Mouse (Mus musculus): ENCODE results near the gene Eea1.
"Not testable (repeated sequence)": the region's sequence is repeated elsewhere in the genome, so short reads cannot be mapped to it uniquely, and the experiment has no call there.

Eea1 gene

DNA sequence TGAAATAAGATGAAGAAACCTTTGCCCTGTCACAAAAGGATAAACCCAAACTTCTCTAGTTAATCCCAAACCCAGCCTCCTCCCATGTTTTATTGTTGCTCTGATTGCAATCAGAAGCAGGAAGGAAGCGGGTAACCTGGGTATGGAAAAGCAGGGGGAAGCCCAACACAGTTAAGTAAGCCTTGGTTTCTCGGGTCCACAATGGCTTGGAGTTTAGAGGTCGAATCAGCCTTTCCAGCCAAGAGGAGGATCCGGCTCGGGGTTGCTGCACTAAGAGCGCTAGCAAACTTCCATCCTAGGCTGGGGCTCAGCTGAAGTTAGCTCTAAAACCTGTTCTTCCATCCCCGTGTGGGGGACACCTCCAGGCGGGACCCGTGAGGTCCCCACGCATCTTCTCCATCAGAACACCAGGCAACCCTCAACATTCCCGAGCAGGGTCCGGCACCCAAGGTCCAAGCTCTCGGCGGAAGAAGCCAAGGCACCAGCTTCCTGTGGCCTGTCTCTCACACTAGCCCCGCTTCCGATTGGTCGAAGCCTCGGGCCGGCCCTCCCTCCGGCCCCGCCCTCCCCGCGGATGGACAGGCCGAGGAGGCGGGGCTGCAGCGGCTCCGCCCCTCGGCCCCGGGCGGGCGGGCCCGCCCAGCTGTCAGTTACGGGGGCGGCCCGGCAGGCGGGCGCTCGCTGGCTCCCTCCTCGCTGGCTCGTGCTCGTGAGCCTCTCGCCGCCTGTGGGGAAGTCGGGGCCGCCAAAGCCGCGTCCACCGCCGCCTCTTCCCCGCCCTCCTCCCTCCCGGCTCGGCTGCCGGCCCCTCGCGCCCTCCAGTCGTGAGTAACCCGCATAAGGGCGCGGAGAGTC, at the start of gene Eea1:
TSS of gene Eea1 (plus strand) at position 605 of the 855 bp plus-strand sequence.
- DNase-seq, result peak; percentile 95

DNA sequence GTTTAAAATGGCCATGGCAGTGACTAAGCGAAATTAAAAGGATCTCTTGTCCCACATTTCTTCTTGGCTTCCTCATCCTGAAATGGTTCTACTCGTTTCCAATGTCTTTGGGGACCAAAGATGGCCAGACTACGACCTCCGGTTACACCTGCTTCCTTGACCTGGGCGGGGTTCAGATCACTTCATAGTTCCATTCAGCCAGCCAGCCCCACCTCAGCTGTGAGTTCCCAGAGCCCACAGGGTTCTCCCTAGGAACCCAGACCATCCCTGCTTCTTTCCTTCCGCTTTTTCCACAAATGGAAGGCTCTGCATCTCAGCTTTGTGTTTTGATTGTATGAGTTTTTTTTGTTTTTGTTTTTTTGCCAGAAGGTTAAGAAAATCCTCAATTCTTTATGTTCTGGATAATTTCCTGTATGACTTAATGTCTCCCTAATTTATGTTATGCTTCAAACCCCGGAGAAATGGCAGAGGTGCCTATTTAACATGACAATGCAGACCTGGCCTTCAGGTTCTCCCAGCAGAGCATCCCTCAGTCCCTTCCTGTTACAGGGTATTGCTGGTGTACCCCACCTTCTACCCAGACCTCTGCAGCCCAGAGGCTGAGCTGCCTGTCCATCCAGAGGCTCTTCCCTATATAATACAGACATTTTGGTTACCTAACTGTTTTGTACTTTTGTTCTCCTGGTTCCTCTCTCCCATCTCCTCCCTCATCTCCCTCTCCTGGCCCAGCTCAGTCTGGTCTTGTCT, 49.1 kb upstream of the Eea1 start:
- DNase-seq, result no peak

DNA sequence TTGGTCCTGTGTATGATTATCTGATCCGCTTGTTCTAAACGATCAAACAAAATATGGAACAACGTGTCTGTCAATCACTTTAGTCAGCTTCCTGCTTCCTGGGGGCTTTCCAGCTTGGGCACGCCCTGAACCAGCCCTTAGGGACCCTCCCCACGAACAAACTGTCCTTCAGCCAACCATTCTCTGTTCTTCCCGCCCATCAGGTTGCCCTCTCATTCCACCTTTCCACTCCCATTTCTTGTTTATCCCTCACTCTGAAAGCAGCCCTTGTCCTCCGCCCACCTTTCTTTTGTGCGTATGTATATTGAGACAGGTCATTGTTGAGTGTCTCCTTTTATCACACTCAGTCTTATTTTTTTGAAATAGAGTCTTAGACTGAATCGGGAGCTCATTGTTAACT, 48.3 kb upstream of the Eea1 start:
- DNase-seq, result no peak

DNA sequence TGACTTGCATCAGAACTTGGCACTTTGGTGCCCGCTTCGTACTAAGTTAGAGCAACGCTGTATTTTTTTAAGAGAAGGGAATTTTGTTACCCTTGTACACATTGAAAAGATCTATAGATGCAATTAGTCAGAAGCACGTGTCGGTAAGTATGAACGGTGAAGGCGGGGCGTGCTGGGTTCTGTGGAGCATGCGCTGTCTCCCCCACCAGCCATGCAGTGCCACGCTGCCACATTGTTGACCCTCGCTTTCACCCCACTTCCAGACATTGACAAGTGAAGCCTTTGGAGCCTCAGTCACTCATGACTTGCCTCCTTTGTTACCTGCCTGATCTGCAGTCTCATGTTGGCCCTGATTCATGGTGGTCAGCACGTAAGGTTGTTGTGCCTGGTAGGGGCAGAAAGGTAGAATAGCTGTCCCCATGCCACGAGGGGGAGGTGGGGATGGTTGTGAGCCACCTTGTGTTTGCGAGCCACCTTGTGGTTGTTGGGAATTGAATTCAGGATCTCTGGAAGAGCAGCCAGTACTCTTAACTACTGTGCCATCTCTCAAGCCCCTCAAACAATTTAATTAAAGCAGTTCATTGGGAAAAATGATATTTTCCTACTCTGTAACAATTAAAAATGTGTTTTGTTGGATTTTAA, 47.0 kb upstream of the Eea1 start:
- no peak for DNase-seq

DNA sequence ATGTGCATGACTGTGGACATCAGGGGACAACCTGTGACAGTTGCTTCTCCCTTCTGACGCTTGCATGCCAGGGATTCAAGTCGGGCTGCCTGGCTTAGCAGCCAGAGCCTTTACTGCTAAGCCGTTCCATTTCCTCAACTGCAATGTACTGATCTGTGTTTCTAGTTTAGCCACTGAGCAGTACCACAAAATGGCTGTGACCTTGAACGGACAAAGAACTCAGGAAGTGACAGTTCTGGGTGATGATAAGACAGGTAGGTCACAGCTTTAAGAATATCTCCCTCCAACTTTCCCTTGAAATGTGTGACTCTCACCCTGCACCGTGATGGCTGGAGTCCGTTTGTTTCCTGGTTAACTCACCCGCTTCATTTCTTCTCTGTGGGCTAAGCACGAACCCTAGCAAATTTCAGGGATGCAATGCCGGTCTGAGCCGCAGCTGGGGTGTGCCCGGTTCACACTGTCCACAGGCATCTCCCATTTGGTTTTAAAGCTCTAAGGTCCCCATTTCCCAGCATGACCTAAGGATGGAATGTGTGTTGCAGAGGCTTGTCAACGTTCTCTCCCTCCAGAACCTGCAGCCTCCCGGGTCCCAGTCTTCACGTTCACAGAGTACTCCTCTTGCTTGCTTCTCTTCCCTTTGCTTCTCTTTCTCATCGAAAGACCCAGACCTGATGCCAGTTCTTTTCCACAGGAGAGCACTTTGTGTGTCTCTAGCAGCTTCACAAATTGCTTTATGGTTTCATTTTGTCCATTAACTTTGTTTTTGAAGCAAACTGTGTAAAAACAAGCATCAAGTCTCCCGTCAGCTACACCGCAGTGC, 46.2 kb upstream of the Eea1 start:
- no peak for DNase-seq

GRCm38 (mm10) chr10:95894856-95895386, 45.5 kb upstream of the Eea1 start:
- peak; percentile 51 for DNase-seq

- peak; percentile 20 for DNase-seq
Observed at GRCm38 (mm10) chr10:95898471-95899154, 41.8 kb upstream of the Eea1 start.

GRCm38 (mm10) chr10:95904668-95905067, 35.8 kb upstream of the Eea1 start:
- no peak for DNase-seq

GRCm38 (mm10) chr10:95909246-95909909, 31.1 kb upstream of the Eea1 start:
- DNase-seq, result no peak

GRCm38 (mm10) chr10:95911016-95911415, 29.4 kb upstream of the Eea1 start:
- no peak for DNase-seq

- DNase-seq, result no peak
Observed at GRCm38 (mm10) chr10:95914434-95915174, 25.8 kb upstream of the Eea1 start.

GRCm38 (mm10) chr10:95918716-95919115, 21.7 kb upstream of the Eea1 start:
- DNase-seq, result no peak

DNA sequence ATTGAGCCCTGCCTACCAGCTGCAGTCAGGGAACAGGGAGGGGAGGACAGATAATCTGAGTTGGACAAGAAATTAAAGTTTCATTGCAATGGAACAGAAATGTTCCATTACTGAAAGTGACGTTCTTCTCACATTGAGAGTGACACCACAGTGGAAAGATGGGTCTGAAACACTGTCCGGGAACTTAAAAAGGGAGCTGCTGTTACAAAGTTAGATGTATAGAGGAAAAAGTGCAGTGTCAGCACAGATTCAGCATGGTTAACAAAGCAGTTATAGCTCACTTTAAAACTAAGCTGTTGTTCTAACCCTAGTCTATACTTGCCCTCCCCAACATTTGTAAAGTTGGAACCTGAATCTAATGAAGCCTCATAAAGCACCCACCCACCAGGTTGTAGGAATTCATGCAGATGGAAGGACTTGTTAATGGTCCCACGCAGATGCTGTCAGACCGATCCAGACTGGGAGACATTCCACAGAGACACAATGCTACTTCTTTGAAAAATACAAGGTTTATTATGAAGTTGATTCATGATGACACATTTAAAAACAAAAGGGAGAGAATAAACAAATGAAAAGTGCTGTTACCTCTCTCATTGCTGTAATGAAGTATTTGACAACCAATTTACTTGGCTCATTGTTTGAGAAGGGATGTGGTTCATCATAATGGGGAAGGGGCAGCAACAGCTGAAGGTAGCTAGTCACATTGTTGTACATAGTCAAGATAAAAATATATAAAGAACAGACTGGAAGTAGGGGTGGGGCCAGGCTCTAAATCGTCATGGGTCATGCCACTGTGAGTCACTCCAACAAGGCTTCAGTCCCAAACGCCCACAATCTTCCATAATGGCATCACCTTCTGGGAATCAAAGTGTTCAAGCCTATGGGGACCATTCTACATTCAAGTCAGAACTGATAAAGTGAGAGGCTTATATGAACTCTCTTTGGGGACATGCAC, 16.9 kb upstream of the Eea1 start:
- DNase-seq, result peak; percentile 78

GRCm38 (mm10) chr10:95933631-95934030, 6.8 kb upstream of the Eea1 start:
- DNase-seq, result not testable (repeated sequence)

GRCm38 (mm10) chr10:95940901-95941767, 684 bp downstream of the Eea1 start:
- DNase-seq, result no peak

- DNase-seq, result no peak
Observed at GRCm38 (mm10) chr10:95941768-95942425, 1.4 kb downstream of the Eea1 start.

DNA sequence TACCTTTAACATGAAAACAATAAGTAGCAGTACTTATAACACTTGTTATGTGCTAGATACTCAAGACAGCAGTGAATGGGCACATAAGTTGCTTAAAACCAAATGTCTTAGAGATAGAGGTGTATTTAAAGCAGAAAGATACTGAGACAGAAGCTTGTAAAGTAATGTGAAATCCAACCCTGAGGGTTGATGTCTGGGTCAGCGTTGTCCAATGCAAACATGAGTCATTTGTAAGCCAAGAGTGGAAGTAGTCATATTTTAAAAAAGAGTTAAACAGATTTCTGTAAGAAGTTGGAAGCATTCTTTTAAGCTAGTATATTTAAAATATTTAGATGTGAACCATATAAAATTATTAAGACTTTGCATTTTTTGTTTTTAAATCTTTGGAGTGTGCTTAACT, 4.6 kb downstream of the Eea1 start:
- no peak for DNase-seq

DNA sequence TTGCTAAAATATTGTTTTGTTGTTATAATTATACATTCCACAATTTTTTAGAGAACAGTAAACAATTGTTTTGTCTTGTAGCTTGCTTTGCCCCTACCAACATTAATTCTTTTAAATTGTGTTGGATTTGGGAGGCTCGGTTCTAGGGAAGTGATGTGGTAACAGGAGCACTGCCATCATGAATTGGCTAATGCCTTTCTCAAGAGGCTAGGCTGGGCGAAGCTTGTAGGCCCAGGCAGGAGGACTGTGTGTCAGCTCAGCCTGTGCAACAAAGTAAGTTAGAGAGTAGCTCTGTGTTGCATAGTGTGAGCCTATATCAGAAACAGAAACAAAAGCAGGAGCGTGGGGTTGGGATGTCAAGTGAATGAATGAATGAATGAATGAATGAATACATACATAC, 9.0 kb downstream of the Eea1 start:
- no peak for DNase-seq
